Mouse (Mus musculus): ENCODE data around the gene Gm17542.

- no peak for TF ChIP-seq CTCF (IDR thresholded peaks at IDR 0.05; ENCODE audit: control insufficient read depth, insufficient read depth, insufficient read length)
- no peak for TF ChIP-seq USF1 (IDR thresholded peaks at IDR 0.05; ENCODE audit: low read depth)
- TF ChIP-seq MYOD1 (IDR thresholded peaks at IDR 0.05; ENCODE audit: control insufficient read depth, insufficient read length, low read depth): no peak
- no peak for TF ChIP-seq CEBPB (IDR thresholded peaks at IDR 0.05; ENCODE audit: low read depth)
- no peak for TF ChIP-seq MYOG (IDR thresholded peaks at IDR 0.05; ENCODE audit: control insufficient read depth, extremely low read depth, insufficient read length)
Measured at GRCm38 (mm10) chr10:58663868-58664267, 54.1 kb downstream of the Gm17542 start.

All from C2C12 (cell line).